Mouse (Mus musculus): ENCODE results near the gene B230217C12Rik.

B230217C12Rik gene

DNA sequence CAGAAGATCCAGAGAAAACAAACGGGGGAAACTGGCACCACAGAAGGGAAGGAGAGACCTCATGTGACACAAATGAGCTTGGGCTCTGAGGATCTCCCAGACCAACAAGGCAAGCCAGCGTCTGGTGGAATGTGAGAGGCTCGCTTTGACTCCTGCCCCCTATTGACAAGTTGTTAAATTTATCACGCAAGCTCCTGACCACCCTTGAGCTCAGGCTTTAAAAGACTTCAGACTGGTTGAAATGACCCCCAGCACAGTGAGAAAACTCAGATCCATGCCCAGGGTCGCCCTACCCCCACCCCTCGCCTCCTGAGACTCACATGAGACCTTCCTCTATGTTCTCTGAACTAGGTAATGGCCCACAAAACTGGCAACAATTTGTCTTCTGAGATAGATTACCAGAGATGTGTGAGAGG, at the start of gene B230217C12Rik:
B230217C12Rik (plus strand) TSS at position 242 of the 416 bp plus-strand sequence.
- no peak for DNase-seq

DNA sequence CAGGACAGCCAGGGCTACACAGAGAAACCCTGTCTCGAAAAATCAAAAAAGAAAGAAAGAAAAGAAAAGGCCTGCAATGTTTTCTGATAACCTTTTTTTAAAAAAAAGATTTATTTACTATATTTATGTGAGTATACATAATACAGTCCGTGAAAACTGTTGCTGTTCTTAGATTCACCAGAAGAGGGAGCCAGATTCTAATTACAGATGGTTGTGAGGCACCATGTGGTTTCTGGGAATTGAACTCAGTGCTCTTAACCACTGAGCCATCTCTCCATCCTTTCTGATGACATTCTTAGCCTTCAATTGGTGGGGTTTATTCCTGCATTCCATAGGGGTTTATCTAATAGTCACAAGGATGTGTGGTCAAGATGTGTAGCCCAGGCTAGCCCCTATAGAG, 47.4 kb upstream of the B230217C12Rik start:
- no peak for DNase-seq

DNA sequence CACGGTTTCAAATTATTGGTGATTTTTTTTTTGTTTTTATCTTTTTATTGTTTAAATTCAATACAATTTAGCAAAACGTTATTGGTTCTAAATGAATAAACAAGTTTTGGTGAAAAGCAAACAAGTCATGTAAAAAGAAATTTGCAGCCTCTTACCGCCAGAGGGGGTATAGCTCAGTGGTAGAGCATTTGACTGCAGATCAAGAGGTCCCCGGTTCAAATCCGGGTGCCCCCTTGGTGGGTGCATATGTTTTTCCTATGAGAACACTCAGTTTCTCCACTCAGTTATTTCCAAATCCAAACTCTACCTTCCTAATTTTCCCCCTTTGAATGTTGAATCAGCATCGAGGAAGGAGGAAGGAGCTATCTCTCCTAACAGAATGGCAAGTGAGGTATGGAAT, 43.7 kb upstream of the B230217C12Rik start:
- DNase-seq, result peak; percentile 76

DNA sequence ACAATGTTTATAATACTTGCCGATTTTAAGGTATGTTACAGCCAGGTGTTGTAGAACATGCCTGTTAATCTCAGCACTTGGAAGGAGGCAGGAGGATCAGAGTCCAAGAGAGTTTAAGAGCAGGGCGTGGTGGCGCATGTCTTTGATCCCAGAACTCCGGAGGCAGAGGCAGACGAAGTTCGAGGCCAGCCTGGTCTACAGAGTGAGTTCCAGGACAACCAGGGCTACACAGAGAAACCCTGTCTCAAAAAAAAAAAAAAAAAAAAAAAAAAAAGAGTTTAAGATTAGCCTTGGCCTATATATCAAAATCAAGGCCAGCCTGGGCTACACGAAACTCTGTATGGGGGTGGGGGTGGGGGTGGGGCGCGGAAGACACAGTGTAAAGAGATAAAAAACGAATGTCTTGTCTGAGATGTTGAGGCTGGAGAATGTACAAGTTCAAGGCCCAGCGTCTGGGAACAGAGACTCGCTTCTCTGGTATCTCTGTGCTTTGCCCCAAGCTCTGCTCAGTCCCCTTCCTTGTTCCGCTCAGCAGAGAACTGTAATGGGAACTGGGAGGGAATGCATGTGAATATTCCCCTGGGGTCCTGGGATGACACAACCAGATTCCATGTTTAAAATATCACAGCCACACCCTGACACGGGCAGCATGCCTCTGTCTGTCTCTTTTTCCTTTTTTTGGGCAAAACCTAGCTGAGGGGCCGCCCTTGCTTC, 43.1 kb upstream of the B230217C12Rik start:
- no peak for DNase-seq

DNA sequence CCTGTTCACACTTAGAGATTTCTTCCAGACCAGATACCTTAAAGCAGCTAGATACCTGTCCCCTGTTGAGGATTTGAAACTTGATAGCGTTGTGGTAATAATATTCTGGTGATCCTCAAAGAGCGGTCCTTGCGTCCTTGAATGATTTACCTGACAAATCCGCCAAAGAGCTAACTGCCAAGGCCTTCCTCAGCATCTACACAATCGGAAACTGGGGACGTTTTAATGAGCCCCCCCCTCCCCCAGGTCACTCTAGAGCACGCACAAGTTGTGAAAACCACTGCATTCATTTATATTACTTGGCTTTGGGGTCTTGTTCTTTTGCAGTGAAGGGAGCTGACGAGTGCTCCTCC, 42.5 kb upstream of the B230217C12Rik start:
- DNase-seq, result no peak

DNA sequence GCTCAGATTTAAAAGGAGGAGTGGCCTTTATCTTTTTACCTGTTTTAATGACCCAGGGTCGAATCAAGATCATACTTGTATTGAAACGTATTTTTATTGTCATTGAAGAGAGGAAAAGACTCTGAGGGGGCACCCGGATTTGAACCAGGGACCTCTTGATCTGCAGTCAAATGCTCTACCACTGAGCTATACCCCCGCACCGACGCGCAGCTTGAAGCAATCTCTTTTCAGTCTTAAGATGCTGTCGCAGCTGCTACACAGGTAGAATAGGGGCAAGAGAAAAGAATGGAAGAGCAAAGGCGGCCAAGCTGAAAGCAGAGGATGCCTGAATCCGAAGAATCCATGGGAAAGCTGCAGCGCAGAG, 41.8 kb upstream of the B230217C12Rik start, which contains the start of gene Lasp1:
Lasp1 (plus strand) TSS at position 219 of the 364 bp plus-strand sequence.
- DNase-seq, result peak; percentile 87

DNA sequence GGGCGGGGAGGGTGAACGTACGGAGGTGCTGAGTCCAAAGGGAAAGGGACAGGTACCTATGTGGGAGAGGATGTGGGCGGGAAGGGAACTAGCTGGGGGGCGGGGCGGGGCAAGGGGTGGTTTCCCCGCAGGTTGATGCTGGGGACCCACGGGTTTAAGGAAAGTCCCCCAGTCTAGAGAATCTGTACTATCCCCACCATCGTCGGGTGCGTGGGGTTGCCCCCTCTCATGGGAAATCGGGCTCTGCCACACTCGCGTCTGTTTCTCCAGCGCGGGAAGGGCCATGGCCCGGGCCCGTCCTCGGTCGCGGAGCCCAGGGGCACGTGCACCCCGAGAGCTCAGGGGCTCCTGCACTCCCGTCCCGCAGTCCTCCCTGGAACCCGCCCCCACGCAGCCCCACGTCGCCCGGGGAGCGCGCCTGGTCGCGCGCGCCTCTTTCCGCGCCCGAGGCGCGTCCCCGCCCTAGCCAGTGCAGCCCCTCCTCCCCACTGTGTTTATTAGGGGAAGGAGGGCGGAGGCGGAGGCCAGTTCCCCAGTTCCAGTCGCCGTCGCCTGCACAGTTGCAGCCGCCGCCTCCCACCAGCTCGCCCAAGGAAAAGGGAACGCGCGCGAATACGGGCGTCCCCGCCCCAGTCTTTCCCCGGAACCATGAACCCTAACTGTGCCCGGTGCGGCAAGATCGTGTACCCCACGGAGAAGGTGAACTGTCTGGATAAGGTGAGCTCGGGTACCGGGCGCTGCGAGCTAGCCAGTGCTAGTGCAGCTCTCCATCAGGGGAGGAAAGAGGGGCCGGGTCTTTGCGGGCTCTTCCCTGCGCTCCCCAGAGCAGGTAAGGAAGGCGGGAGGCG, 41.2 kb upstream of the B230217C12Rik start:
- DNase-seq, result peak; percentile 90

DNA sequence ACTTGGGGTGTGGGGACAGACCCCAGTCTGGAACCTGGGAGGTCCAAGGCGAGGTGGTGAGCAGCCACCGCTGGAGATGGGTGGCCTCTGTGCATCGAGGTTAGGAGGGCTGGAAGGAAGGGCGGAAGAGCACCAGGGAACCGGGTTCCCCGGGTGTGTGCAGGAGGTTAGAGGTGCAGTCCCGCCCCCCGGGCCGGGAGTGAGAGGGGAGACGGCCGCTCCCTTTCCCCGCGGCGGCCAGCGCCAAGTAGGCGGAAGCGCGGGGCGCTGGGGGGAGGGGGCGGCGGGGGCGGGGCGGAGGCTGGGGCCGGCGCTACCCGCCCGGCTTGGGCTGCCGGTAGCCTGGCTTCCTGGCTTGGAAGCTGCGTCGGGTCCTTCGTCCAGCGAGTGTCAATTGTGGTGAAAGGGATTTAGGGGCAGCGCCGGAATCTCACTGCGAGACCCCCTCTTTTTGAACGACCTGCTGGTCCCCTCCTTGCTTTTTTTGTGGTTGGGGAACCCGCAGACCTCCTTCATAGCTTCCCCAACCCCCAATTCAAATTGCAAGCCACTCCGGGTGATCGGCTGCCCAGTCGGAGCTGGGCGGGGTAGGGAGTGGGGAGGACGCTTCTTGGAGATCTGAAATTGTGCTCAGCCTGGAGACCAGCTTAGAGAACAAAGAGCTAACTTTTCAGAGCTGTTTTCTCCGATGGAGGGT, 40.4 kb upstream of the B230217C12Rik start:
- DNase-seq, result peak; percentile 67

DNA sequence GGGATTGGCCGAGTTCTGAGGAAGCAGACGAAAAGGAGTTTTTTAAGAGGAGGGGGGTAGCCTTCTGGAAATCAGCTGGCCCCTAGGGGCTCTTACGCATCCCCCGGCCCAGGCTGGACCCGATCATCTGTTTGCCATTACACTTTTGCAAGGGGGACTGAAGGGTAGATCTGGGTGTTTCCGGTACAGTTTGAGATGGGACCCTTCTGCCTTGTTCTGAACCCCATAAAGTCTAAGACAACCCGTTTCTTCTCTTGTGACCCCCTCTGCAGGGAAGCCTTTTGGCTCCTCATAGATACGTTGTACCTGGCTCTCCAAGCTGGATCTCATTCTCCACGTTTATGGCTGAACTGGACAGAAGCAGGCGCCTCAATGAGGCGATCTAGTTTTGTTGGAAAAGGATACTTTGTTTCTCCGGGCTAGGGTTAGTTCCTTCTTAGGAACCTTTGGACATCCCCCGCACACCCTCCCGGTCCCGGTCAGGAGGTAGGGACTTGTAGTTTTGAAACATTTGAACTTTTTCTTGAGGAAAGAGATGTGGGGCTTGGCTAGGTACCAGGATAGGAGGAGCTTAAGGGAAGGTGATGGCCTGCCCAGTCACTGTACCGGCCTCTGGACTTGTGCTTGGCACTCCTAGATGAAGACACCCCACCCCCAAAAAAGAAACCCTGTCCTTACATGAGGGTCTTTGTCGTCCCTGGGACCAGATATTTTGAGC, 39.7 kb upstream of the B230217C12Rik start:
- DNase-seq, result no peak

DNA sequence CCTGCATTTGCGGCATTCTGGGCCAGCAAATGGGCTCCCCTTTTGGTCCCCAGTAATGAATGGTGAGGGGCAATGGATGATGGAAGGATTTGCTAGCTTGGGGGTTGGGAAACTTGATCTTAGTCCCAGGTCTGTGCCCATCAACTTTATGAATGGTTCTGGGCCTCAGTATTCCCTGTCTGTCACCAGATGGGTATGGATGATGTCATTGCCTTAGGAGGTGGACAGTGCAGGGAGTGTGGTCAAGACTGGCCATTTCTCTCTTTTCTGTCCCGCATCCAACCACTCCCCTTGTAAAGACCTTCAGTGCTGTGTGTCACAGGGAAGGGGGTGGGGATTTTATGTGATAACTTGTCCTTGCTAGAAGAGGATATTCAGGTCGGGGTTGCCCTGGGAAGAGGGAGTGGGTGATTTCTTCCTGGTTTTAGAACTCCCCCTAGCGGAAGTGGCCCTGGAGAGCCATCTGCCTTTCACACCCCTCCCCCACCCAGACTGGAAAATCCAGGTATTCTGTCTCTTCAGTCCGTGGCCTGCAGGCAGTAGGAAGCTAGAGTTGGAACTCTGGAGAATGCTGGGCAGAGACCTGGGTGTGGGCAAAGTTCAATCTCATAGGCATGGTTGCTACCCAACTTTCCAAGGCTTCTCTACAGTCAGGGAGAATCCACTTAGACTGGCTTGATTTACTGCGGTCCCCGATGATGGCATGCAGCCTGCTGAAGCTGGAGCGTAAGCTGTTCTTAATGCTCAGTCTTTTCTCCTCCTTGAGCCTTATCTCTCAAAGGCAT, 39.0 kb upstream of the B230217C12Rik start:
- DNase-seq, result no peak

DNA sequence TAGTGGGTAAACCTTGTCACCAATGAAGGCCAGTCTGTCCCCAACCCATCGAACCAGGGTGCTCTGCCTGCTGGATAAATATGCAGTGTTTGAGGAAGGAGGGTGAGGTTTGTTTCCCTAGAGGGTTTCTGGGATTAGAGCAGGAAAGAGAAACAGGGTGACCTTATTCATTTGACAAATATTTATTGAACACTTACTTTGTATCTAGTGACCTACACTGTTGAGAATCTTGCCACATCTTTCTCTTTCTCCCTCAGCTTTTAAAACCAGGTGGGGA, 38.4 kb upstream of the B230217C12Rik start:
- DNase-seq, result no peak

DNA sequence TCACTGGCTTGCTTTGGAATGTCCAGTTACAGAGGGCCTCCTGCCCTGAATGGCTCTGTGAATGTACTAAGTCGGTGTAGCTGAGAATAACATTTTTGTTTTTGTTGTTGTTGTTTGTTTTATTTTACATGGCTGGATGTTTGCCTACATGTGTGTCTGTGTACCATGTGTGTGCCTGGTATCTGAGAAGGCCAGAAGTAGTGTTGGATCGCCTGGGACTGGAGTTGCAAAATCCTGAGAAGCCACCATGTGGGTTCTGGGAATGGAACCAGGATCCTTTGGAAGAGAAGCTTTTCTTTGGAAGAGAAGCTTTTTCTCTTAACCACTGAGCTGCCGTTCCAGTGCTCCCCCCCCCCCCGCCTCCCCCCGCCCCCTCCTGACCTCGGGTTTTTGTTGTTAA, 38.1 kb upstream of the B230217C12Rik start:
- DNase-seq, result no peak

DNA sequence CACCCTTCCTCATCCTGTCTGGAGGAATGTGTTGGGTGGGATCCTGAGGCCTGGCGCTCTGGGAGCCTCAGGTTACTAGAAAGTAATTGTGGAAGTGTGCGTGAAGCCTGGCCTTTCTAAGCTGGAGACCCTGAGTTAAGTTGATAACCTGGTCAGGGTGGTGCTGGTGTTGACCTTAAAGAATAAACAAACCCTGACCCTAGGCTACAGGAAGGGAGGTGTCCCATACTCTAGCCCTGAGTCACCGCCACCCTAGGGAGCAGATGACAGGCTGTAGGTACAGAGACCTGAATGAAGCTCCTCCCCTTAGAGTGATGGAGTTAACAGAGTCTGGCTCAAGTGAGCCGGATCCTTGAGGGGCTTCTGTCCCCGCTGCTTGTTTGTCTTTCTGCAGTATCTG, 36.7 kb upstream of the B230217C12Rik start:
- DNase-seq, result no peak

DNA sequence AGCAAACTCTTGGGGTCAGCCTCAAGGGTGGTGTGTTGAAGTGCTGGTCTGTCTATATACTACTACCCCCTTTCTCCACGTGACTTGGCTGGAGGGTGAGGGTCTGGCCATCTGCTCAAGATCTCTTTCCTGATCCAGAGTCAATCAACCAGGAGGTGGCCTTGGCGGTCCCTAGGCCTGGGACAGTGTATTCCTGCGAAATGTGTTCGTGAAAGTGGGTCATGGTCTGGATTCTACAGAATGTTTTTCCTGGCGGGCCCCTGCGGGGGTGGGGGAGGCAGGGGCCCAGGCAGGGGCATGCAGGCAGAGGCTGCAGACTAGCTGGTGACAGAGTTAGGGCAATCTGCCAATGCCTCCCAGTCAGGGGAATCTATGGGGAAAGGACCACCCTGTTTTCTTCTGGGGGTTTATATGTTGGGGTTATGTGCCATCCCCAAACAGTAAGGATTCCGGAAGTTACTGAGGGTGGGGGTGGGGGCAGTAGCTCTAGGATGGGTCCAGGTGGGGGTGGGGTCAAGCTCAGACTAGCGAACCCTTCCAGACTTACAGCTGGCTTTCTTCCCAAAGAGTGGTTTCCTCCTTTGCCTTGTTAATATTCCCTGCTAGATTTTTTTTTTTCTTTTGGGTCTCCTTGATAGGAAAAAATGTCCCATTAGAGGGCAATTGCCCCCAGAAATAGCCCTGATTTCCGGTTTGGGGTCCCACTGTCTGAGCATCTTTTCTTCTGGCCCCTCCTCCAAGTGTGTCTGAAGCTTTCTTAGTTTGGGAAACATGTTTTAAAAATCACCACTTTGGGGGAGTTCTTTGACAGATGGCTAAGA, 35.5 kb upstream of the B230217C12Rik start:
- DNase-seq, result no peak

DNA sequence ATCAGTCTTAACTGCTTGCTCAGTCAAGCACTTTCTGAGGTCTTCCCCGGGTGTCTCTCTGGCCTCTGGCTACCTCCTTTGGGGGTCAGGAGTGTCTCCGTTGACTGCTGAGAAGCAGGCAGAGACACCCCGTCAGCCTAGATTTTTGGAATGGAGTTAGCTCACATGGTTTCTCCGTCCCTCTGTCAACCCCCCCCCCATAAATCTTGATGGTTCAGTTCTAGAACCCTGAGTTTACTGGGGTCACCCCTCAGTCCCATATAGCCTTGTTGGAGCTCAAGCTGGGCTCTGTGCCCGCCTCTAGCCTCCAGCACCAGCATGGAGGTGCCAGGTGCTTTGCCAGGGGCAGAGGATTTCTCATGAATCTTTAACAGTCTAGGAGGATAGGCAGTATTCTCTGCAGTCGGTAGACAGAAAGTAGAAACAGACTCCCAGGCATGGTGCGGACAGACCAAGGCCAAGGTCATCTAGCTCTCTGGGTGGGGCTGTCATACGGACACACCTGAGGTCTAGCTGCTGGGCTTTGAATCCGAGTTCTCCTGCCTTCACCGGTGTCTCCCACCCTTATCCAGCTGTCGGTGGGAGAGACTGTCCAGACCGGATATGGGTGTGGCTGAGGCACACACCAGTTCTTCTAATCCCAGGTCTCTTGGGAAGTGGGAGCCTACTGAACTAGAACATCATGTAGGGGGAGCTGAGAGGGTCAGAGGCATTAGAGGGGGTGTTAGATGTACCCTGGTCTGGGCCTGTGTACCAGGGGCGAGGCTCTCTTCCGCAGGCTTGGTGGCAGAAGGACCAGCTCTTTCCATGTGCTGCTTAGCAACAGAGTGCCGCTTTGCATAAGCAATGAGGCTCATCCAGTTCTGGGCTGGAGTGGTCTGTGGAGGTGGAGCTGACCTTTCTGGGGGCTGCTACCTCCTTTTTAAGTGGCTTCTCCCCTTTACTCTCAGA, 34.6 kb upstream of the B230217C12Rik start:
- DNase-seq, result no peak

DNA sequence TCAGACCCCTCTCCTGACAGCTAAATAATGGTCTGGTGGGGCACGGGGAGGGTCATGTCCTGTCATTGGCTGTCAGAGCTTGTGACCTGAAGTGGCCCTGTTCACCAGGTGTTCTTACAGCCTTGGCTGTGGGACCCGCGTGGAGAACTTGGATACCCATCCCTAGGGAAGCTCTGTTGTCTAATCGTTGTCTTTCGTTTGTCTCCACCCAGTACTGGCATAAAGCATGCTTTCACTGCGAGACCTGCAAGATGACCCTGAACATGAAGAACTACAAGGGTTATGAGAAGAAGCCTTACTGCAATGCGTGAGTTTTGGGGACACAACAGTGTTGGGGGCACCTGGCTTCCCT, 34.0 kb upstream of the B230217C12Rik start:
- DNase-seq, result no peak

DNA sequence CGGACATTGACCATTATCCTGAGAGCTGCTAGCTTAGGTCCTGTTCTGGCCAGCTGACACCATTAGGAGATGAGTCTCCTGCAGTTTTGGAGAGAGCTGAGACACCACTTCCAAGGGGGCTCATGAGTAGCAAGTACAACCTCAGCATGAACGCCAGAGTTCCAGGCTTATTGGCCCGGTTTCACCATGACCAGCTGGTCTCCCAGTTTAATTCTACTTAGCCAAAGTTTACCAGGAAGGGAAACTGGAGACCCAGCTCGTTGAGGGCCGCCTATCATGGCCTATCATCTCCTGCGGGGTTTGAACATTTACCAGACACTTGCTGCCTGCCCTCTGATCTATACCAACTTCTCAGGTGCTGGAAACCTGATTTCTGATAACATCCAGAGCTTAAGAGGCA, 33.0 kb upstream of the B230217C12Rik start:
- no peak for DNase-seq

DNA sequence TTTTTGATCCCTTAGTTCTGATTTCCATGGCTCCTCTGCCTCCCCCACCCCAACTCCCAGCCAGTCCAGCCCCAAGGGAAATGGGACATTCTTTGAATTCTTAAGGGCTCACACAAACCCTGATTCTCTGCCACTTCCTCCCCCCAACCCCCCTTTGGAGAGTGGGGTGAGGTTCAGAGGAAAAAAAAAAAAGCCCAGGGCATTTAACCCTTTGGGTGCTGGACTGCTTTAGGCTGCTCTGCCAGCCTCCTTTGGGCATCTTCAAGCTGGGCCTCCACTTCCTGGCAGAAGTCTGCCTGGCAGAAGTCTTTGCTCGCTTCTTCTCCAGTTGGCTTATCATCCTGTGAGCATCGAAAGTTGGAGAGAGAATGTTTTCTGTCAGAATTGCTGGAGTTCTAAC, 32.5 kb upstream of the B230217C12Rik start:
- DNase-seq, result no peak

DNA sequence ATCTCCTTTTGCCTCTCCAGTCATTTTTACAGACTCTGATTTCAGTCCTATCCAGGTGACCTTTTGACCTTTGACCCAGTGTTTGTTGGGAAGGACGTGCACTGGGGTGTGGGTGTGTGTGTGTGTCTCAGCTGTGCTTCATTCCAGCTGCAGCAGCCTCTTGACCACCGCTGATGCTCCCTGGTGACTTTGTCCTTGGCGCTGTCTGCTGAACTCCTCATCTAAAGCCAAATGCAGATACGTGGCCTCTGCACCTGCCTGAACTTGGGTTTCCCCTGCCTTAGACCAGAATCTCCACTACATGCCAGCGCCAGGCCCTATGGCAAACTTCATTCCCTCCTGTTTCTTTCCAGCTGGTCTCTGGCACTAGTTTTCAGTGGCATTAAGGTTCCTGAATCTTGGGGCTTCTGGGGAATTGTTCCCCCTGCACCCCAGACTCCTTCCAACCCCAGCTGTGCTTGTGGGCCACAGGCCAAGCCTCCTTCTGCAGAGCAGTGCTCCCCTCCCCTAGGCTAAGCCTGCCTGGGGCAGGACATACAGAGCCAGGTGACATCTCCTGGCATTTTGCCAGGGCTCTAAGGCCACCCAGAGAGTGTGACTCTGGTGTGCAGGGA, 31.9 kb upstream of the B230217C12Rik start:
- DNase-seq, result no peak

Data from layer of hippocampus, adult 9-11 months (tissue).